Mouse (Mus musculus): Measurements from ENCODE around the gene Olfr735. TPM values are rescaled to one million over a fixed set of nuclear protein-coding genes. Genes with fewer than 3 reads are reported as not detected.

Olfr735 gene
- 0.63 TPM for polyA plus RNA-seq (2014; fragmentation: Illumina TruSeq; extraction: RNeasy Lipid Tissue Mini Kit (QIAGEN cat#74804); ENCODE audit: low read depth, low replicate concordance)

GRCm38 (mm10) chr14:50348796-50349195, at the start of gene Olfr735:
TSS of gene Olfr735 (minus strand) at chr14:50348872.

GRCm38 (mm10) chr14:50380863-50381262, 32.2 kb upstream of the Olfr735 start, which contains the start of gene Olfr736:
TSS of gene Olfr736 (plus strand) at chr14:50381163.

GRCm38 (mm10) chr14:50357593-50357992, 8.9 kb upstream of the Olfr735 start, which contains the start of gene Tlr11:
TSS of gene Tlr11 (plus strand) at chr14:50357914.

GRCm38 (mm10) chr14:50326661-50327060, 22.0 kb downstream of the Olfr735 start, which contains the start of gene Olfr734:
TSS of gene Olfr734 (minus strand) at chr14:50326761.

GRCm38 (mm10) chr14:50301422-50301821, 47.2 kb downstream of the Olfr735 start, which contains the start of gene Olfr733:
TSS of gene Olfr733 (minus strand) at chr14:50301522.

Other genes with a start within 250 kb of the Olfr735 start
- gene Olfr727, start 225.7 kb downstream of the Olfr735 start, polyA plus RNA-seq (2014; fragmentation: Illumina TruSeq; extraction: RNeasy Lipid Tissue Mini Kit (QIAGEN cat#74804); ENCODE audit: low read depth, low replicate concordance), result not detected
- gene Olfr728, start 206.2 kb downstream of the Olfr735 start, polyA plus RNA-seq (2014; fragmentation: Illumina TruSeq; extraction: RNeasy Lipid Tissue Mini Kit (QIAGEN cat#74804); ENCODE audit: low read depth, low replicate concordance), result not detected
- gene Olfr729, start 196.0 kb downstream of the Olfr735 start, polyA plus RNA-seq (2014; fragmentation: Illumina TruSeq; extraction: RNeasy Lipid Tissue Mini Kit (QIAGEN cat#74804); ENCODE audit: low read depth, low replicate concordance), result not detected
- gene Olfr730, start 160.7 kb downstream of the Olfr735 start, polyA plus RNA-seq (2014; fragmentation: Illumina TruSeq; extraction: RNeasy Lipid Tissue Mini Kit (QIAGEN cat#74804); ENCODE audit: low read depth, low replicate concordance), result not detected
- gene Olfr731, start 107.0 kb downstream of the Olfr735 start, polyA plus RNA-seq (2014; fragmentation: Illumina TruSeq; extraction: RNeasy Lipid Tissue Mini Kit (QIAGEN cat#74804); ENCODE audit: low read depth, low replicate concordance), result 0.41 TPM
- 0.49 TPM for gene Olfr732, start 64.7 kb downstream of the Olfr735 start, polyA plus RNA-seq (2014; fragmentation: Illumina TruSeq; extraction: RNeasy Lipid Tissue Mini Kit (QIAGEN cat#74804); ENCODE audit: low read depth, low replicate concordance)
- gene Olfr733, start 47.4 kb downstream of the Olfr735 start, polyA plus RNA-seq (2014; fragmentation: Illumina TruSeq; extraction: RNeasy Lipid Tissue Mini Kit (QIAGEN cat#74804); ENCODE audit: low read depth, low replicate concordance), result 0.56 TPM
- gene Olfr734, start 22.1 kb downstream of the Olfr735 start, polyA plus RNA-seq (2014; fragmentation: Illumina TruSeq; extraction: RNeasy Lipid Tissue Mini Kit (QIAGEN cat#74804); ENCODE audit: low read depth, low replicate concordance), result 0.56 TPM
- gene Tlr11, start 9.0 kb upstream of the Olfr735 start, polyA plus RNA-seq (2014; fragmentation: Illumina TruSeq; extraction: RNeasy Lipid Tissue Mini Kit (QIAGEN cat#74804); ENCODE audit: low read depth, low replicate concordance), result 0.10 TPM
- 0.10 TPM for gene Olfr736, start 32.3 kb upstream of the Olfr735 start, polyA plus RNA-seq (2014; fragmentation: Illumina TruSeq; extraction: RNeasy Lipid Tissue Mini Kit (QIAGEN cat#74804); ENCODE audit: low read depth, low replicate concordance)
- not detected for gene Olfr738, start 58.7 kb upstream of the Olfr735 start, polyA plus RNA-seq (2014; fragmentation: Illumina TruSeq; extraction: RNeasy Lipid Tissue Mini Kit (QIAGEN cat#74804); ENCODE audit: low read depth, low replicate concordance)
- not detected for gene Olfr739, start 69.8 kb upstream of the Olfr735 start, polyA plus RNA-seq (2014; fragmentation: Illumina TruSeq; extraction: RNeasy Lipid Tissue Mini Kit (QIAGEN cat#74804); ENCODE audit: low read depth, low replicate concordance)
- not detected for gene Olfr740, start 96.7 kb upstream of the Olfr735 start, polyA plus RNA-seq (2014; fragmentation: Illumina TruSeq; extraction: RNeasy Lipid Tissue Mini Kit (QIAGEN cat#74804); ENCODE audit: low read depth, low replicate concordance)
- gene Olfr741, start 123.9 kb upstream of the Olfr735 start, polyA plus RNA-seq (2014; fragmentation: Illumina TruSeq; extraction: RNeasy Lipid Tissue Mini Kit (QIAGEN cat#74804); ENCODE audit: low read depth, low replicate concordance), result not detected
- gene Olfr742, start 154.7 kb upstream of the Olfr735 start, polyA plus RNA-seq (2014; fragmentation: Illumina TruSeq; extraction: RNeasy Lipid Tissue Mini Kit (QIAGEN cat#74804); ENCODE audit: low read depth, low replicate concordance), result 0.08 TPM
- 0.15 TPM for gene Olfr743, start 173.0 kb upstream of the Olfr735 start, polyA plus RNA-seq (2014; fragmentation: Illumina TruSeq; extraction: RNeasy Lipid Tissue Mini Kit (QIAGEN cat#74804); ENCODE audit: low read depth, low replicate concordance)